ENCODE assay signal across 8 mouse cellular contexts in genomic region chr8:117772126-117772525, GRCm38 (mm10). TPM values are rescaled to one million over a fixed set of nuclear protein-coding genes. Genes with fewer than 3 reads are reported as not detected.
DNase-seq lines count a peak whose midpoint lies in the region; ATAC-seq and TF ChIP-seq lines count a peak whose summit lies in the region.

No protein-coding gene starts in this region.

- H3K9ac ChIP-seq in lung, postnatal 0 days (replicated peaks; ENCODE audit: low read depth), result no peak overlapping the region

- intact Hi-C loops in left cerebral cortex, postnatal 4 days (cut with DNase I), result no loop called here

- H3K36me3 ChIP-seq in lung, postnatal 0 days (ENCODE audit: insufficient read depth, low read length), result no peaks in the 10 kb centered on the region

- no peak overlapping the region for H3K4me3 ChIP-seq in lung, postnatal 0 days (ENCODE audit: low read depth, low read length)

- no peaks in the 10 kb centered on the region for H3K4me1 ChIP-seq in lung, postnatal 0 days (ENCODE audit: insufficient read depth, low read depth, low read length)

- peak; percentile 16 to 65 for DNase-seq in adrenal gland, adult (ENCODE audit: inconsistent age in 2 of 2, low spot score in 1 of 2)
- DNase-seq in adrenal gland, adult 8-10 months, result no peak
- DNase-seq in left cerebral cortex, postnatal 4 days, result peak; percentile 27
- no peak for DNase-seq in left cerebral cortex, adult 8-10 months (ENCODE audit: low spot score in 2 of 2)
- DNase-seq in adrenal gland, adult 2 months, result peak; percentile 13
- DNase-seq in lung, postnatal 0 days (ENCODE audit: low spot score), result peak; percentile 44
- peak; percentile 24 for DNase-seq in yolk sac, embryonic 10.5 days (ENCODE audit: low spot score)

- peak; percentile 82 for TF ChIP-seq CTCF in lung, postnatal 0 days (IDR thresholded peaks at IDR 0.05)

- WGBS in lung, postnatal 0 days, result 59% methylated on average over 2 of the region's 2 CpGs

- H3K9me3 ChIP-seq in lung, postnatal 0 days (ENCODE audit: low read length), result no peaks in the 10 kb centered on the region

- H3K27ac ChIP-seq in lung, postnatal 0 days (ENCODE audit: low read length), result no peak overlapping the region

- H3K27me3 ChIP-seq in lung, postnatal 0 days (replicated peaks; ENCODE audit: insufficient read depth, low read length), result no peaks in the 10 kb centered on the region

- ATAC-seq in granulocyte monocyte progenitor cell, adult 5-6 weeks (replicated peaks; ENCODE audit: poor library complexity, severe bottlenecking), result peak; percentile 72
- ATAC-seq in lung, postnatal 0 days, result no peak; the same call in 1 of the 2 replicates

- H3K4me2 ChIP-seq in lung, postnatal 0 days (replicated peaks; ENCODE audit: low read depth, low read length), result no peak overlapping the region

- TF ChIP-seq EP300 in lung, postnatal 0 days (IDR thresholded peaks at IDR 0.05), result no peak

RNA-seq across cellular contexts. Expression of gene Mphosph6, which starts 29.6 kb away (rescaled TPM):
- total RNA-seq in adrenal gland, adult 8-10 months (2022), result 10 to 100 TPM; 17.5 to 24.0 (median 21.9) TPM
- total RNA-seq in left cerebral cortex, postnatal 4 days (2021), result 10 to 100 TPM; 22.3 to 22.9 TPM
- total RNA-seq in left cerebral cortex, adult 8-10 months (2022), result 10 to 100 TPM; 20.3 to 24.3 (median 23.2) TPM
- 10 to 100 TPM; 15.2 to 18.5 TPM for total RNA-seq in adrenal gland, adult 2 months (2021)
- polyA plus RNA-seq in adrenal gland, adult 2 months (2012; rRNA removed), result 1.0 and 2.2 TPM in 2 replicates
- total RNA-seq in granulocyte monocyte progenitor cell, adult 5-6 weeks (2014; fragmentation: Nextera tagmentation), result 50.6 and 57.8 TPM in 2 replicates
- total RNA-seq in granulocyte monocyte progenitor cell, adult 5-6 weeks (2017), result 47.7 and 55.2 TPM in 2 replicates
- polyA plus RNA-seq in lung, postnatal 0 days (2015; fragmentation: Nextera tagmentation; extraction: Ambion mirVana), result 32.2 and 32.6 TPM in 2 replicates

Comparison
In these comparisons a context has a peak if more than half of its experiments do, and no peak if none do; other contexts are left out.
1. DNase-seq: peak in adrenal gland, adult (2 of 2), left cerebral cortex, postnatal 4 days (single experiment), adrenal gland, adult 2 months (single experiment), lung, postnatal 0 days (single experiment) and yolk sac, embryonic 10.5 days (single experiment); none in adrenal gland, adult 8-10 months (single experiment) and left cerebral cortex, adult 8-10 months (0 of 2).